Mouse (Mus musculus) limb, embryonic 12.5 days (tissue): ENCODE measurements at regions not wholly inside any gene's neighbourhood (a gene's known extent, or its start where the extent isn't known, plus 50 kb on each side); places are given as distances from the start of the nearest gene placed in this dataset.

Experiments used
- ATAC-seq: fragments of 200-750 bp; cut with Nextera tagmentation; 2 replicates; pipeline ENCODE4 v1.8.0; 2017; ENCODE audit warnings: low read depth, moderate TSS enrichment; ENCODE audit not compliant: insufficient number of reproducible peaks, insufficient read depth, low FRiP score, low TSS enrichment
- H3K27ac ChIP-seq: fragments of 300-500 bp; sonication (generic); 2 replicates; pipeline ENCODE4 v1.5.1; 2016; ENCODE audit warnings: mild to moderate bottlenecking, moderate library complexity
- H3K27me3 ChIP-seq: fragments of 300-500 bp; sonication (generic); 2 replicates; pipeline ENCODE4 v1.6.1; 2016; ENCODE audit warnings: mild to moderate bottlenecking, moderate library complexity
- H3K36me3 ChIP-seq: fragments of 300-500 bp; sonication (generic); 2 replicates; pipeline ENCODE4 v1.6.1; 2016; ENCODE audit warnings: mild to moderate bottlenecking, moderate library complexity
- H3K4me1 ChIP-seq: fragments of 300-500 bp; sonication (generic); replicated peaks from 2 replicates; pipeline ENCODE4 v1.6.1; 2016
- H3K4me2 ChIP-seq: fragments of 300-500 bp; sonication (generic); 2 replicates; pipeline ENCODE4 v1.6.1; 2016; ENCODE audit warnings: mild to moderate bottlenecking, moderate library complexity
- H3K4me3 ChIP-seq: fragments of 300-500 bp; sonication (generic); replicated peaks from 2 replicates; pipeline ENCODE4 v1.5.1; 2016; ENCODE audit warnings: mild to moderate bottlenecking
- H3K9ac ChIP-seq: fragments of 300-500 bp; sonication (generic); replicated peaks from 2 replicates; pipeline ENCODE4 v1.6.1; 2016; ENCODE audit warnings: mild to moderate bottlenecking, moderate library complexity
- H3K9me3 ChIP-seq: fragments of 300-500 bp; sonication (generic); 2 replicates; pipeline ENCODE4 v1.6.1; 2016; ENCODE audit warnings: mild to moderate bottlenecking, moderate library complexity
- WGBS: fragments of 180-500 bp; shearing (Covaris S2); methylation state at CpG from one replicate; pipeline ENCODE4 v1.1.7; 2016; 5-methylcytosine and 5-hydroxymethylcytosine counted together

DNA sequence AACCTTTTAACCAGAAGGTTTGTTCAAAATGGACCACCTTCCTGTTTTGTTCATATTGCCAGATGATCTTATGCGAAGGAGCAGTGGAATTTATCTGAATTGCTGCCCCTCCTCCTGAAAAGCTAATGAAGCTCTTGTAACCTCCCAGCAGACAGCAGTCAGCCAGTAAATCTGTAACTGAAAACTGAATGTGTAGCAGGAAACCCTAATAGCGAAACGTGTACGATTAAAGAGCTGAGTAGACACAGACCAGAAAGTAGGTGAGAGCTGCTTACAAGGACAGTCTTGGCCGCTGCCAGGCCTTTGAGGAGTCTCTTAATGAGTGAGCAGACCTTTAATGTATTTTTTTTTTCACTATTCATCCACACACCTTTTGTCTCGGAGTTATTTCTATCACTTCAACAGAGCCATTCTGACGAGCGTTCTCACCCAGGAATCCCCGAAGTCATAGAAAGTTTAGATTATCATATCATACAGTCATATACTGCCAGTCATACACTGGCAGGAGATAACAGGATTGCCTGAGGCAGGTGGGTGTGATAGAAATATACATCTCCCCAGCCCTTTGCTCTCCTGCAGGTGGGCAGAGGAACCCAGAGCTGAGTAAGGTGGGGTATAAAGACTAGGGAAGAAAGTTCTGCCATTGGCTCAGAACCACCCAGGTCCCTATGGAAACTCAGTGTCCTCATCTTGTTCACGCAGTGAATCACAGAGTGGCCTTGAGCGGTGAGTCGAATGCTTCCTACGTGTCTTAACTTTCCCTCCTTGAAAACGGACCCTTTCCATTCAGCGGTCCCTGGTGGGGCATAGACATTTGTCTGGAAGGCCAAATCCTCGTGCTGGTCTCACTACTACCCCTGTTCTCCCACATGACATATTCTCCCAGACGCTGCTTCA, 72.4 kb upstream of the Prep start:
- Histone ChIP-seq H3K9me3 (no peaks in the 10 kb centered on the region), H3K4me3 (no peak overlapping the region), H3K36me3 (no peaks in the 10 kb centered on the region), H3K27ac (no peak overlapping the region), H3K4me1 (peaks cover 29% of the 10 kb centered on the region), H3K9ac (no peak overlapping the region), H3K27me3 (no peaks in the 10 kb centered on the region), H3K4me2 (no peak overlapping the region)
- 70% methylated on average over 17 of the region's 17 CpGs for WGBS
- no peak for ATAC-seq

- Histone ChIP-seq H3K9ac (no peak overlapping the region), H3K4me3 (no peak overlapping the region), H3K4me1 (peaks cover 29% of the 10 kb centered on the region), H3K27me3 (no peaks in the 10 kb centered on the region), H3K36me3 (no peaks in the 10 kb centered on the region), H3K4me2 (no peak overlapping the region), H3K27ac (no peak overlapping the region), H3K9me3 (no peaks in the 10 kb centered on the region)
- WGBS, result 67% methylated on average over 10 of the region's 10 CpGs
- ATAC-seq, result no peak
Observed at GRCm38 (mm10) chr10:44993470-44994260, 73.3 kb upstream of the Prep start.

DNA sequence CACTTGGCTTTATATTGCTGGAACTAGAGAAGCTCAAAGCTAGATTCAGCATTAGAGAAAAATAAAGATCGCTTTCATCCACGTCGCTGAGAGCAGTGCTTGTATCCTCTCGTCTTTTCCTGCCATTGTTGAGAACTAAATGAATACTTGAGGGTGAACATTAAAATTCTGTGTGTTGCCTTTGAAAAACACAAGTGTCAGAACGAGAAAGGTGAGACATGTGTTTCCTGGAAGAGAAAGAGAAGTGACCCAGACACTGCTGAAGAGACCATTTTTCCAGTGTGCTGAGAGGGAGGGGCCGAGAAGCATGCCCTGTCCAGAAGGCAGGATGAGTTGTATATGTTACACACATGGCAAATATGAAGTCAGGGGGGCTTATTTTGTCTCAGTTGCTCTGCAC, 77.5 kb upstream of the Prep start:
- Histone ChIP-seq H3K4me1 (peaks cover 27% of the 10 kb centered on the region), H3K36me3 (no peaks in the 10 kb centered on the region), H3K9me3 (no peaks in the 10 kb centered on the region), H3K9ac (no peak overlapping the region), H3K27ac (no peak overlapping the region), H3K4me3 (no peak overlapping the region), H3K4me2 (no peak overlapping the region), H3K27me3 (no peaks in the 10 kb centered on the region)
- ATAC-seq, result no peak
- 77% methylated on average over 6 of the region's 6 CpGs for WGBS

DNA sequence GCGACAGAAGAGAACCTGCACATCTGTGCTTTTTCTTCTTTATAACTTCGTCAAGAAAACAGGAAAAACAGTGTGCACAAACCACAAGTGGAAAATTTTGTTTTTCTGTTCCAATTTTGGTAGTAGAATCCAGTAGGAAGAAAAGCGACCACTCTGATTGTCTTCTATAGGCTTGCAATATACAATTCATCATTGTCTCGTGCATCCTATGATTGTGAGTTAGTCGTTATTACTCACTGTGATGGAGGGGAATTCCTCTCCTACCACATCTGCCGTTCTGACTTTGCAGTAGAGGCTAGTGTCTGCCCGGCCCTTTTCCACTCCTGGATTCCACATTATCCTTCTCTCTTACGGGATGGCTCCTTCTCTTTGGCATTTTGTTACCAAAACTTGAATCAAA, 78.2 kb upstream of the Prep start:
- H3K4me2 ChIP-seq, result no peak overlapping the region
- no peaks in the 10 kb centered on the region for H3K27me3 ChIP-seq
- ATAC-seq, result no peak
- peaks cover 19% of the 10 kb centered on the region for H3K4me1 ChIP-seq
- H3K27ac ChIP-seq, result no peak overlapping the region
- H3K36me3 ChIP-seq, result no peaks in the 10 kb centered on the region
- H3K9ac ChIP-seq, result no peak overlapping the region
- WGBS, result 78% methylated on average over 8 of the region's 8 CpGs
- no peaks in the 10 kb centered on the region for H3K9me3 ChIP-seq
- H3K4me3 ChIP-seq, result no peak overlapping the region

GRCm38 (mm10) chr10:44987615-44988014, 79.4 kb upstream of the Prep start:
- H3K4me3 ChIP-seq, result no peak overlapping the region
- no peaks in the 10 kb centered on the region for H3K27me3 ChIP-seq
- H3K4me2 ChIP-seq, result no peak overlapping the region
- peak; percentile 26; the same call in 1 of the 2 replicates for ATAC-seq
- H3K4me1 ChIP-seq, result peaks cover 14% of the 10 kb centered on the region
- no peak overlapping the region for H3K9ac ChIP-seq
- H3K9me3 ChIP-seq, result no peaks in the 10 kb centered on the region
- peak overlapping the region; percentile 54; the same call in 1 of the 2 replicates for H3K27ac ChIP-seq
- 21% methylated on average over 4 of the region's 4 CpGs for WGBS
- no peaks in the 10 kb centered on the region for H3K36me3 ChIP-seq

DNA sequence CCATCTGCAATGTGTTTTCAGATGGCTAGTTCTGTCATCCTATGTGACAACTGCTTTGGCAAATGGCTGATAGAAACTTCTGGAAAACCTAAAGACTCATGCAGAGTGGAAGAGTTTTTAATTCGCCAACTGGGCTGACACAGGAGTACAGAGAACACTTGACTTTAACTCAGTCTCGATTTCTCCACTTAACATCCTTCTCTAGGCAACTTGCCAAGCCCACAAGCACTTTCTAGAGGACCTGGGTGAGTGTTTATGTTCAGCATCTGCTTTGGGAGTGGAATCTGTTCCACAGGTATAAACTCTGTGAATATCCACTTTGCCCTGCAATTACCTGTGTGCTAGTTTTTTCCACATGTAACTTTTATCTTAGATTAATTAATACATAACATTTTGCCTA, 85.1 kb upstream of the Prep start:
- peaks cover 21% of the 10 kb centered on the region for H3K4me1 ChIP-seq
- H3K4me2 ChIP-seq, result no peak overlapping the region
- H3K9me3 ChIP-seq, result peaks cover 3% of the 10 kb centered on the region; the same call in 1 of the 2 replicates
- no peak for ATAC-seq
- no peaks in the 10 kb centered on the region for H3K36me3 ChIP-seq
- no peak overlapping the region for H3K4me3 ChIP-seq
- H3K9ac ChIP-seq, result no peak overlapping the region
- no peak overlapping the region for H3K27ac ChIP-seq
- H3K27me3 ChIP-seq, result no peaks in the 10 kb centered on the region
- 44% methylated on average over 2 of the region's 2 CpGs for WGBS

DNA sequence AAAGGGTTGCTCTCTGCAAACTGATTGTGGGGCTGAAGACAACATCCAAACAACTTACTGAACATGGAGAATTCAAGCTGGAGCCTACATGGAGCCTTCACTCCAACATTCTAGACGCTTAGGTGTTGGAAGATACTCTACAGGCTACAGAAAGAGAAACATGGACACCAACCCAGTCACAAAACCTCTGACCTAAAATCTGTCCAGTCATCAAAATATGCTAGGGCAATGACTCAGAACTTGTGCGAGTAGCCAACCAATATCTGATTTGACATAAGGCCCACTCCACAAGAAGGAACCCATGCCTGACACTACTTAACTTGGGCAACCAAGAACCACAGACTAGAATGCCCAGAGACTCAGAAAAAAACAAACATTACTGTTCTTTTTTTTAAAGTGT, 90.2 kb upstream of the Prep start:
- H3K4me2 ChIP-seq, result no peak overlapping the region
- H3K4me1 ChIP-seq, result peaks cover 16% of the 10 kb centered on the region
- no peaks in the 10 kb centered on the region for H3K27me3 ChIP-seq
- no peak overlapping the region for H3K4me3 ChIP-seq
- H3K9me3 ChIP-seq, result peaks cover 5% of the 10 kb centered on the region; the same call in 1 of the 2 replicates
- no peak for ATAC-seq
- H3K27ac ChIP-seq, result no peak overlapping the region
- H3K36me3 ChIP-seq, result no peaks in the 10 kb centered on the region
- 88% methylated on average over 2 of the region's 2 CpGs for WGBS
- no peak overlapping the region for H3K9ac ChIP-seq

DNA sequence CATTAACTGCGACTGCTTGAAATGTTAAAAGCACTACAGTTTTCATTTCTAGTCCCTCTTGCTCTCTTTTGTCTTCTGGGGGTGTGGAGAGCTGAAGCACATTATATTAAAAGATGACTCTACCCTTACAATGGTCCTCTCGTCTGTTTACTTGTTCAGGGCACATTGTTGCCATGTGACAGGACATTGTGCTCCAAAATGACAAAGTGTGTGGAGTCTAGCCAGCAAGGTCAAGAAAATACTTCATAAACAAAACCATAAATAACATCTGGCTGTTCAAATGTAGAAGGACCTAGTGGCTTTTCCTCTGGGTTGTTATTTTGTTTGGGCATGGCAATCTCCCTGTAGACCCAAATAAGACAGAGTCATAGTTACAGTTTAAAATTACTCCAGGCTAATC, 95.1 kb upstream of the Prep start:
- ATAC-seq, result no peak
- Histone ChIP-seq H3K9ac (no peak overlapping the region), H3K36me3 (no peaks in the 10 kb centered on the region), H3K4me3 (no peak overlapping the region), H3K4me2 (no peak overlapping the region), H3K9me3 (peaks cover 2% of the 10 kb centered on the region; the same call in 1 of the 2 replicates), H3K27ac (no peak overlapping the region), H3K4me1 (no peaks in the 10 kb centered on the region), H3K27me3 (no peaks in the 10 kb centered on the region)
- 82% methylated on average over 2 of the region's 2 CpGs for WGBS

DNA sequence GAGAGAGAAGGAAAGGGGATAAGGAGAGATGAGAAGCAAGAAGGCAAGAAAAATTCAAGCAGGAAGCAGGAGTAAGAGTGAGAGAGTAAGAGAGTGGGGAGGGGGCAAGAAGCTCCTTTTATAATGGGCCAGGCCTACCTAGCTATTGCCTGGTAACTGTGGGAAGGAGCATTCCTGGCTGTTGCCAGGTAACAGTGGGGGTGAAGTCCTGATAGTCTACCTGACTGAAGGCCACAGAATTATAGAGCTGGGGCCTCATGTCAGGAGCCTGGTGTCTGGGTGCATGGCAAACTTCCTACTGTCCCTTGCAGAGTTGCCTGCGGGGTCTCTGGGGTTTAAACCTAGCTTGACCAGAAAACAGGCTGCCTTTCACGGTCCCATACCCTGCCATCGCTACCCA, 107.0 kb upstream of the Prep start:
- no peaks in the 10 kb centered on the region for H3K4me1 ChIP-seq
- H3K9ac ChIP-seq, result no peak overlapping the region
- H3K4me2 ChIP-seq, result no peak overlapping the region
- H3K27me3 ChIP-seq, result no peaks in the 10 kb centered on the region
- H3K36me3 ChIP-seq, result no peaks in the 10 kb centered on the region
- H3K27ac ChIP-seq, result no peak overlapping the region
- no peak for ATAC-seq
- H3K9me3 ChIP-seq, result no peaks in the 10 kb centered on the region
- 80% methylated on average over 3 of the region's 3 CpGs for WGBS
- H3K4me3 ChIP-seq, result no peak overlapping the region

- Histone ChIP-seq H3K4me1 (no peaks in the 10 kb centered on the region; the same call in 1 of the 2 replicates), H3K9me3 (no peaks in the 10 kb centered on the region), H3K36me3 (no peaks in the 10 kb centered on the region), H3K9ac (no peak overlapping the region), H3K4me3 (no peak overlapping the region), H3K27ac (no peak overlapping the region), H3K27me3 (no peaks in the 10 kb centered on the region), H3K4me2 (no peak overlapping the region)
- no peak for ATAC-seq
- 61% methylated on average over 1 of the region's 1 CpGs for WGBS
Observed at GRCm38 (mm10) chr10:44945205-44945725, 121.7 kb upstream of the Prep start.

- H3K27ac ChIP-seq, result no peak overlapping the region
- H3K27me3 ChIP-seq, result no peaks in the 10 kb centered on the region
- no peak overlapping the region for H3K4me3 ChIP-seq
- whole genome bisulfite sequencing, result 34% methylated on average over 1 of the region's 1 CpGs
- ATAC-seq, result no peak
- no peak overlapping the region for H3K4me2 ChIP-seq
- H3K36me3 ChIP-seq, result no peaks in the 10 kb centered on the region
- H3K4me1 ChIP-seq, result no peaks in the 10 kb centered on the region; the same call in 1 of the 2 replicates
- no peak overlapping the region for H3K9ac ChIP-seq
- no peaks in the 10 kb centered on the region for H3K9me3 ChIP-seq
Observed at GRCm38 (mm10) chr10:44939403-44939802, 127.6 kb upstream of the Prep start.
